Mouse (Mus musculus) hindbrain, postnatal 0 days (tissue): Measurements from ENCODE around the gene Frmd6. TPM values are rescaled to one million over a fixed set of nuclear protein-coding genes. Genes with fewer than 3 reads are reported as not detected.
A peak's percentile ranks its signal among the peaks of the same experiment; 100 is the strongest.

ENCODE experiments used
- ATAC-seq: fragments of 200-750 bp; cut with Nextera tagmentation; 2 replicates; pipeline ENCODE4 v1.8.0; 2017; ENCODE audit warnings: mild to moderate bottlenecking, moderate TSS enrichment, moderate library complexity
- DNase-seq: peaks from one replicate; pipeline ENCODE4 v3.0.0-alpha.2; 2015; ENCODE audit warnings: low spot score
- H3K27ac ChIP-seq: fragments of 300-500 bp; sonication (generic); 2 replicates; pipeline ENCODE4 v1.5.1; 2014; ENCODE audit warnings: mild to moderate bottlenecking
- H3K27me3 ChIP-seq: fragments of 300-500 bp; sonication (generic); 2 replicates; pipeline ENCODE4 v1.6.1; 2014; ENCODE audit warnings: low read length, mixed read lengths; ENCODE audit not compliant: insufficient read depth
- H3K36me3 ChIP-seq: fragments of 300-500 bp; sonication (generic); 2 replicates; pipeline ENCODE4 v1.6.1; 2014; ENCODE audit warnings: low read length, mixed read lengths; ENCODE audit not compliant: insufficient read depth
- H3K4me1 ChIP-seq: fragments of 300-500 bp; sonication (generic); 2 replicates; pipeline ENCODE4 v1.6.1; 2014; ENCODE audit warnings: antibody characterized with exemption, low read length, mixed read lengths; ENCODE audit not compliant: insufficient read depth
- H3K4me2 ChIP-seq: fragments of 300-500 bp; sonication (generic); 2 replicates; pipeline ENCODE4 v1.6.1; 2014; ENCODE audit warnings: low read depth, mild to moderate bottlenecking, low read length, moderate library complexity, mixed read lengths
- H3K4me3 ChIP-seq: fragments of 300-500 bp; sonication (generic); 2 replicates; pipeline ENCODE4 v1.5.1; 2014; ENCODE audit warnings: low read length
- H3K9ac ChIP-seq: fragments of 300-500 bp; sonication (generic); replicated peaks from 2 replicates; pipeline ENCODE4 v1.6.1; 2014; ENCODE audit warnings: mild to moderate bottlenecking, low read length, moderate library complexity, mixed read lengths
- H3K9me3 ChIP-seq: fragments of 300-500 bp; sonication (generic); 2 replicates; pipeline ENCODE4 v1.6.1; 2016; ENCODE audit warnings: low read length, mixed read lengths
- CTCF ChIP-seq: IDR thresholded peaks from 2 replicates; pipeline ENCODE4 v1.5.1; 2016; ENCODE audit warnings: antibody characterized with exemption, control low read depth, low read depth
- WGBS: fragments of 180-500 bp; shearing (Covaris S2); extraction: QIAGEN DNeasy Blood & Tissue Kit; methylation state at CpG from one replicate; pipeline ENCODE4 v1.1.7; 2014; 5-methylcytosine and 5-hydroxymethylcytosine counted together
- polyA plus RNA-seq: library from polyadenylated mRNA; unstranded; fragments of >200 nt; fragmentation: Nextera tagmentation; extraction: Ambion mirVana; gene quantifications from 2 replicates; pipeline ENCODE4 v1.2.1, GENCODE M21; 2015
- total RNA-seq: library from RNA; depleted of rRNA; stranded (reverse); fragments of >200 nt; gene quantifications from 2 replicates; pipeline ENCODE4 v1.2.3, GENCODE M21; 2014

The Frmd6 gene
- total and polyA plus RNA-seq, 2 experiments from 2014 or later: 6.5 to 7.9 TPM

GRCm38 (mm10) chr12:70783049-70783448 is 42.3 kb upstream of the Frmd6 start:
- no peaks in the 10 kb centered on the region for H3K9me3 ChIP-seq
- no peak overlapping the region for H3K9ac ChIP-seq
- no peak for TF ChIP-seq CTCF
- no peaks in the 10 kb centered on the region for H3K36me3 ChIP-seq
- peak overlapping the region; percentile 33 for H3K4me2 ChIP-seq
- 0 out of 2 replicates have a peak, but pooled peaks cover 5% of the 10 kb centered on the region for H3K4me1 ChIP-seq
- DNase-seq (no peak), ATAC-seq (no peak)
- WGBS: 47% methylated on average over 9 of the region's 9 CpGs
- no peaks in the 10 kb centered on the region for H3K27me3 ChIP-seq
- H3K27ac ChIP-seq: no peak overlapping the region
- H3K4me3 ChIP-seq: no peak overlapping the region

GRCm38 (mm10) chr12:70783475-70784239 is 41.7 kb upstream of the Frmd6 start:
- Histone ChIP-seq H3K9me3 (no peaks in the 10 kb centered on the region), H3K4me3 (no peak overlapping the region), H3K27ac (no peak overlapping the region), H3K9ac (no peak overlapping the region), H3K36me3 (no peaks in the 10 kb centered on the region), H3K4me1 (0 out of 2 replicates have a peak, but pooled peaks cover 3% of the 10 kb centered on the region), H3K4me2 (peak overlapping the region; percentile 33), H3K27me3 (no peaks in the 10 kb centered on the region)
- TF ChIP-seq CTCF: no peak
- DNase-seq (no peak), ATAC-seq (no peak)
- WGBS: 25% methylated on average over 22 of the region's 22 CpGs

- Histone ChIP-seq H3K9ac (no peak overlapping the region), H3K4me1 (0 out of 2 replicates have a peak, but pooled peaks cover 3% of the 10 kb centered on the region), H3K27me3 (no peaks in the 10 kb centered on the region), H3K27ac (no peak overlapping the region), H3K4me2 (no peak overlapping the region), H3K36me3 (no peaks in the 10 kb centered on the region), H3K4me3 (no peak overlapping the region), H3K9me3 (no peaks in the 10 kb centered on the region)
- ATAC-seq (no peak), DNase-seq (no peak)
- no peak for TF ChIP-seq CTCF
- 34% methylated on average over 6 of the region's 6 CpGs for WGBS
Observed at GRCm38 (mm10) chr12:70784240-70784705, 41.0 kb upstream of the Frmd6 start.

- Histone ChIP-seq H3K36me3 (no peaks in the 10 kb centered on the region), H3K4me2 (no peak overlapping the region), H3K4me3 (no peak overlapping the region), H3K9ac (no peak overlapping the region), H3K9me3 (no peaks in the 10 kb centered on the region), H3K27me3 (no peaks in the 10 kb centered on the region), H3K27ac (no peak overlapping the region), H3K4me1 (no peaks in the 10 kb centered on the region)
- TF ChIP-seq CTCF: no peak
- DNase-seq: no peak
- WGBS: 89% methylated on average over 6 of the region's 6 CpGs
- ATAC-seq: no peak
Observed at GRCm38 (mm10) chr12:70789341-70789740, 36.0 kb upstream of the Frmd6 start.

- no peak overlapping the region for H3K4me2 ChIP-seq
- TF ChIP-seq CTCF: no peak
- 75% methylated on average over 6 of the region's 6 CpGs for WGBS
- no peak overlapping the region for H3K9ac ChIP-seq
- ATAC-seq (no peak), DNase-seq (no peak)
- H3K4me1 ChIP-seq: peaks cover 8% of the 10 kb centered on the region; the same call in 1 of the 2 replicates
- no peaks in the 10 kb centered on the region for H3K9me3 ChIP-seq
- no peaks in the 10 kb centered on the region for H3K36me3 ChIP-seq
- H3K27me3 ChIP-seq: no peaks in the 10 kb centered on the region
- no peak overlapping the region for H3K4me3 ChIP-seq
- H3K27ac ChIP-seq: no peak overlapping the region
Observed at GRCm38 (mm10) chr12:70793291-70793690, 32.0 kb upstream of the Frmd6 start.

GRCm38 (mm10) chr12:70794543-70795388 is 30.5 kb upstream of the Frmd6 start:
- no peak overlapping the region for H3K27ac ChIP-seq
- DNase-seq: no peak
- H3K36me3 ChIP-seq: no peaks in the 10 kb centered on the region
- 38% methylated on average over 16 of the region's 16 CpGs for WGBS
- ATAC-seq: no peak
- no peaks in the 10 kb centered on the region for H3K9me3 ChIP-seq
- no peak overlapping the region for H3K4me3 ChIP-seq
- no peaks in the 10 kb centered on the region for H3K27me3 ChIP-seq
- no peak for TF ChIP-seq CTCF
- no peak overlapping the region for H3K4me2 ChIP-seq
- H3K9ac ChIP-seq: no peak overlapping the region
- peaks cover 8% of the 10 kb centered on the region; the same call in 1 of the 2 replicates for H3K4me1 ChIP-seq
